Mouse (Mus musculus) layer of hippocampus, adult 9-10 months (tissue): ENCODE measurements at regions not wholly inside any gene's neighbourhood (a gene's known extent, or its start where the extent isn't known, plus 50 kb on each side); places are given as distances from the start of the nearest gene placed in this dataset.

Experiments used
- DNase-seq: peaks from one replicate; pipeline ENCODE4 v3.0.0; 2022; ENCODE audit warnings: low spot score

DNA sequence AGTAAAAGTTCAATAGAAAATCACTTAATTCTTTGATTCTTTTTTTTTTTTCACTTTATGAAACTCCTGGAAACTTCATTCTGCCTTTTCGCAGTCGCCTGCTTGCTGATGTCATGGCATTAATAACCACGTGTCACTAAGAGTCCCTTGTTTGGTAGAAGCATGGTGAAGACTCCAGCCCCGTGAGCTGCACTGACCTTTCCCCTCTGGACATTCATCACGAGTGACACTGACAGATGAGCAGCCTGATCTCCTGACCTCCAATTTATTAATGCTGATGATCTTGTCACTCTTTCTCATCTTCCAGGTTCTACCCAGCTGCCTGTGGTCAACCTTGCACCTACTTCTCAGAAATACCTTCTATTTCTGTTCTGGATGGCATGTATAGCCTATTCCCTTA, 867.1 kb upstream of the Slit2 start:
- no peak for DNase-seq

DNA sequence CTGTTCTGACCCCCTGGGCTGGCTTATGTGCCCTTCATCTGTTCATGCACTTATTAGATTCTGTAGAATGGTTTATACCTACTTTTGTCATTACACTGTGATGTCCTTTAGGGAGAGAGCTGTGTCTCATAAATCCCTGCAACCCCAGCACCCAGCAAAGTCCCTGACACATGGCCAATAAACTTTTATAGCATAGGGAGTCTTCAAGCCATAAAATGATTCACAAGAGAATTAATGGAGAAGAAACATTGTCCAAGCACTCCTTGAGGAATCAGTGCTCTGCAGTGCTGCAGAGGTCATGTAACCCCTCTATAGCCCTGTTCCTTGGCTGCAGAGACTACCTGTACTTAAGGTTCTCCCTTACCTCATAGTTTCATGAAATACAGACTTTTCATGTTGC, 887.2 kb upstream of the Slit2 start:
- no peak for DNase-seq

DNA sequence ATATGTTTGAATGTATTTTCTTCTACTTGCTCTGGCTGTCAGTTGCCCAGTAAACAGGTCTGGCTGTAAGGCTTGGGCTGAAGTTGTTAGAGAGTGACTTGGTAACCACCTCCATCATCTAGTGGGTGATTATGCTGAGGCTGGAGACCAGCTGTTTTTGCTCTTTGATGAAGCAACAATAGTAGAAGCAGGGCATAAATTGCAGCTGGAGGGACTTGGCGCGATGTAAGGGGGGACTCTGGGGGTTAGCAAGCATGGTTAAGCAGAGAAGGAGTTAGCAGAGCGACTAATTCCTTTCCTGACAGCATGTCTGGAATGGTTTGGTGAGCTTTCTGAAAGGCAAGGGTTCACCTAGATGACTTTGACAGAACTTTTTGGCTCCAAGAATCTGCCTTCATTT, 930.0 kb upstream of the Slit2 start:
- DNase-seq, result no peak

DNA sequence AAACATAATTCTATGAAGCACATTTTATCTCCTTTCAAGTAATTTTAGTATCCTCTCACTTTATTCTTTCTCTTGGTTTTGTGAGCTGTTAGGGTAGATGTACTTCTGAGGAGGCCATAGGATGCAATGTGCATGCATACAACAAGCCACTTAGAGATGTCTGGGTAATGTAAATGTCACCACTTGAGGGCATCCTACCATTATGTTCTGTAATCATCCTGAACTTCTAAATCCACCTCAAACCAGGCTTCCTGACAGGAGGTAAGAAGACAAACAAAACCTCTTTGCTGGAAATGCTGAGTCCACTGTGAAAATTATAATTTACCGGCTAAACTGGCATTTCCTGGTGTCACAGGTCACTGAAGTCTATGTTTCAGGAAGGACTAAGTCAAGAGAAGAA, 946.2 kb upstream of the Slit2 start:
- no peak for DNase-seq

DNA sequence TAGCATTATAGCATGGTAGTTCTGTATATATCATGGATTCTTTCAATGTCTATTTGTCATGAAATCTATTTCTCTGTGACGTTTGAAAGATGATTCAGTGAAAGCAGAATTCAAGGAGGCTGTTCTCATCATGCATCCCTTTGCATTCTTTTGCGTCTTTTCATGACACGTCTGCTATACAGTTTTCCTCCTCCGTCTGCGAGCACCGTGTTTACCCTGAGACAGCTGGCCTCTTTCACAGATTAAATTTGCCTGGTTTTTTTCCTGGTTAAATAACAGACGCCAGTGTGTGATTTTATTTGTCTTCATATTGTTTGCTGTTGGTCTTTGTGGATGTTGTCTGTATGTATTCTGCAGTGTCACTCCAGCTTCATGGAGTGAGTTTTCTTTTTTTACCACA, 948.9 kb upstream of the Slit2 start:
- no peak for DNase-seq

DNA sequence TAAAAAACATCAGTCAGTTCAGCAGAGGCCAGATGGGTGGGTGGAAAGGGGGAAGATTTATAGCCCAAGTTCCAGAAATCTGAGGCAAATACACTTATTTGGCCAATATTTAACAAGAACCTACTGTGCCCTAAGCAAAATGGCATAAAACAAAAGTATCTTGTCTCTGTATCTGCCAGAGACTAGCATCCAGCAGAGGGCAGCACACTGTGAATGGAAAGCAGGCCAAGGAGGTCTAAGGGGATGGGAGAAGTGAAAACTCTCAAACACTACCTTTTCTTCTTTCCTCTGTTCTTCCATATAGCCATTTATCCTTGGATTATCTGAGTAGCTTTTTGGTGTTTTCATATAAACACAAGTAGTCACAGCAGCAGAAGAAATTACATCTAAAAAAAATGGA, 968.6 kb upstream of the Slit2 start:
- peak; percentile 24 for DNase-seq

DNA sequence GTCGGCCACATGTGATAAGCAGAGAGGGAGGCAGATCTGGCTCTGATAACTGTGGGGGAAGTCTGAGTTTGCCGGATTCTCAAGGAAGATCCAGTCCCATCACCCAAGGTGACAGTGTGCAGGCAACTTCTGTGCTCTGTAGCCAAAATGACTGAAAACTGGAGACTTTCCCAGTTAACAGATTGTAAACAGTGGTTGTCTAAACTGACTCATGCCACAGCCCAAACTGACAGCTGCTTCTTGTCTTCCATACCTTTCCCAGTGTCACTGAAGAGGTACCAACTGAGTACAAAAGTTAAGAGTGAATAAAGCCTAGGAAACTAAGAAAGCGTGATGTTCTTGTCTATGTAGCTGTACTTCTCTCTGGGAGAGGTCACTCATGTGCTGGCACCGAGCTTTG, 990.4 kb upstream of the Slit2 start:
- DNase-seq, result no peak

DNA sequence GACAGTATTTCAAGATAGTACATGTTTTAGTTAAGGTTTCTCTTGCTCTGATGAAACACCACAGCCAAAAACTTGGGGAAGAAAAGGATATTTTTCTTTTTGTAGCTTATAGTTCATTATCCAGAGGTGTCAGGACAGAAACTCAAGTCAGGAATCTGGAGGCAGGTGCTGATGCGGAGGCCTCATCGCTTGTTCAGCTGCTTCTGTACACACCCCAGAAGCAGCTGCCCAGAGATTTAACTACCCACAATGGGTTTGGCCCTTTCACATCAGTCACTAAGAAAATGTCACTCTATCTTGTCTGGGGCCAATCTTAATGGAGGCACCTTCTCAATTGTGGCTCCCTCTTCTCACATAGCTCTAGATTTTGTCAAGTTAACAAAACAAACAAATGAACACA, 996.4 kb upstream of the Slit2 start:
- no peak for DNase-seq

DNA sequence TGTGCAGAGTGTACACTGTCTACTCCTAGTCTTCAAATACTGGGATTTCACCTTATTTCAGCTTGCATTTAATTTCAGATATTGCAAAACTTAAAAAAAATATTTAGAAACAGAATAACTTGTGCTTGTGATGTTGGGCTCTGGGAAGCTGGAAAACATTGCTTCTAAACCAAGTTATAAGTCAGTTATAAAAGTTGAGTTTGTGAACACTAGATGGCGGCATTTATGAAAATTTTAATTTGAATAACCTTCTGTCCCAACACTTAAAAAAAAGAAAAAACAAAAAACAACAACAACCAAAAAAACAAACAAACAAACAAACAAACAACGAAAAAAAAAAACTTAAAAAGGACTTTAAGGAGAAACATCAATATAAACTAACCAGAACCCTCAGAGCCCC, 1002.6 kb upstream of the Slit2 start:
- no peak for DNase-seq

DNA sequence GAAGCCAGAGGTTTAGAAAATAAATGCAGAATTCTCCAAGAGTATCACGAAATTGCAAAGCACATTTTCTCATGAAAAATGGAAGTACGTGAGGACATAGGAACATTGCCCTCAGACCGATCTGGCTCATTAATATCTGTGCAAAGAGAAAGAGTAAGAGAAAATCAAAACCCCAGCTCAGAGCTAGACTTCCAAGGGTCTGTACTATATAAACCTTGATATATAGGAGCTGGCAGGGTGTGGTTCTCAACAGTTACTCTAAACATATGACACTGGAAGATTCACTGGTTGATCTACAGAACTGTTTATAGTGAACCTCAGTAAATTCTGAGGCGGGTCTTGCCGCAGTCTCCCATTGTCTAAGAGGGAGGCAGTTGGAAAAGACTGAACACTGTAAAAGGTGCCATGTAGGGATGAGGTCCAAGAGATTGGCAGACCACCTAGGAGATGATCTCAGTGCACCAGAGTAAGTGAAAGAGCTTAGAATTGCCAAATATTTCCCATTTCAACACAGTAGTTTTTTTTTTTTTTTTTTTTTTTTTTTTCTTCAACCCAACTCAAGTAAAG, 1014.0 kb upstream of the Slit2 start:
- no peak for DNase-seq

DNA sequence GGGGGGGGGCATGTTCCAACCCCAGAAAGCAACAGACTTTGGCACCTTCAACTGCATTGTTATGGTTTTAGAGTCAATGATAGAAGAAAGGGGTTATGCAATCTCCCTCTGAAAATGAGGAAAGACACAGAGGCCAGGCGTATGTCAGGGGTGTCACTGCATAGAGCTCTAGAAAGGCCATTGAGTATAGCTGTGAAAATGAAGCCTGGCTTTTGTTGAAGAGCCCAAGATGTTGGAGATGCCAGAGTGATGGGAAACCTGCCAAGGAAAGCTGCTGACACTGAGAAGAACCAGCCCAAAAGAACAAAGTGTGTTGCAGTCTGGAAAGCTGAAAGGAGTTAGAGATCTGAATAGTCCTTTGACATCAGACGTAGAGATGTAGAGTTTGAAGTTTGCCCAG, 1022.2 kb upstream of the Slit2 start:
- no peak for DNase-seq

DNA sequence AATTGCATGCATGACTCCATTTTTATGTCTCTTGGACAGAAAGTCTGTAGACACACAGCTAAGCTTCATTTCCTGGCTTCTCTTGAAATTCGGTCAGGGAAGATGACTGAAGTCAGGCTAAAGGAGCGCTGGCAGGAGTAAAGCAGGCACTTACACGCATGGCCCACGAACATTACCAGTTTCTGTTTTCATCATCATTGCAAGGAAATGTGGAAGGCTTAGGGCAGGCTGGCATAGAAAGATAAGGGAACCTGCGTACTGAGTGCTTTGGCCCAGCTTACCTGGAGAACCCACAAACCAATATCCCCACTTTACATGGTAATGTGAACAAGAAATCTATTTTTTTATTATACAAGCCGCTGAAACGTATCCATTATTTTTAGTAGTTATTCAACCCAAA, 1056.6 kb upstream of the Slit2 start:
- no peak for DNase-seq

DNA sequence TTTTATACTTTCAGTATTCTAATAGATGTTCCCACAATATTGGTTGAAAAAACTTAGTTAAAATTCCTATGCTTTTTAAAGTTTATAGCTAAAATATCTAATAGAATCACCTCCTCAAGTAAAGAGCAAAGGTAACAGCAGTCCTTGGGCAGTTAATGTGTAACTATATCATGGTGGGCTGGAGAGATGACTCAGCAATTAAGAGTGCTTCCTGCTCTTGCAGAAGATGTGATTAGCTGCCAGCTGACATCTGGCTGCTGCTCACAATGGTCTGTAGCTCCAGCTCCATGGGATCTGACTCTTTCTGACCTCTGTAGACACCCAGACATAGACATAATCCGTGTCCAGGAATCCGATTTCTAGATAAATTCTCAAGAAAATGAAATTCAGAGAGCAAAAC, 1044.5 kb upstream of the Lcorl start:
- DNase-seq, result no peak

DNA sequence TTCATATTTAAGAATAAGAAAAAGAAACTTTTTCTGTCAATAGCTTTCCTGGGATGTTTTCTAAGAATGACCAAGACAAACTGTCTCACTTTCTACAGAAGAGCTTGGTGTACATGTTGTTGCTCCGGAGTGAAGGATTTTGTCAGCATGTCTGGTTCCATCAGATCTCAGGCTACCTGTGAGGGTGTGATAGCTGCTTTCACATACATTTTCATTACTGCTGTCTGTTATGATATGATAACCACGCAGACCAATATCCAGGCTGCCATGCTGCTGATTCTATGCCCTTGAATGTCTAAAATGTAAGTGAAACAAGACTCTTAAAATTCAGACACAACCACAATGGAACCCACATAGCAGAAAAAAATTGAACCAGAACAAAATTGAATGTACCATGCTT, 1036.6 kb upstream of the Lcorl start:
- no peak for DNase-seq

DNA sequence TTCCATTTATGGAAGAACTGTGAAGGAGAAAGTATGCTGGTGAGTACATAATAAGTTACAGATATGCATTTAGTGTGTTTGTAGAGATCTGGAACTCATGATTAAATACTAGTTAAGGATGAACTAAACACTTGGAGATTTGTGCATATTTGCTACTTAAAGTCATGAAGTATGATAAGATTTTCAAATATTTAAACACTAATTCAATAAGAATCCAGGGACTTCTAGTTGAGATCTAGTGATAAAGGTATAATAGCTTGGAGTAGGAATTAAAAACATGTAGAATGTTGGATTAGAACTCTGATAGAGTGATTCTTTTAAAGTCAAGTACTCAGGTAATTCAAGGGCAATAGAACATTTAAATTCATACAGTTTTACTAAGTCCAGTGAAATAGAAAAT, 1026.5 kb upstream of the Lcorl start:
- no peak for DNase-seq

DNA sequence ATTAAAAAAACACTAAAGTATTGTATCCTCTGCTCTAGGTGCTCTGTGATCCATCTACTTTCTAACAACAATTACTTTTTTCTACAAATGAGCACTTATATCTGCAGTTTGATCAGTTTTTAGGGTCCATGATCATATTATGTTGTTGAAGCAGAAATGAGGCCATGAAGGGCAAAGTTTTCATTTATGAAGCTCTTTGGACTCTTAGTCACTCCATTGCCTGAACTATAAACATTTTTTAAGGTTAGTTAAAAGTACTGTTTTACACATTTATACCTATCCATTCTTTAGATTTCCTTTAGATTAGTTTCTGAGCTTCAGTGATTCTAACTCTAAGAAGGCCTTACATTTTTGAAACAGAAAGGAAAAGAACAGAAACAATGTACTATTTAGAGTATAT, 999.4 kb upstream of the Lcorl start:
- no peak for DNase-seq

DNA sequence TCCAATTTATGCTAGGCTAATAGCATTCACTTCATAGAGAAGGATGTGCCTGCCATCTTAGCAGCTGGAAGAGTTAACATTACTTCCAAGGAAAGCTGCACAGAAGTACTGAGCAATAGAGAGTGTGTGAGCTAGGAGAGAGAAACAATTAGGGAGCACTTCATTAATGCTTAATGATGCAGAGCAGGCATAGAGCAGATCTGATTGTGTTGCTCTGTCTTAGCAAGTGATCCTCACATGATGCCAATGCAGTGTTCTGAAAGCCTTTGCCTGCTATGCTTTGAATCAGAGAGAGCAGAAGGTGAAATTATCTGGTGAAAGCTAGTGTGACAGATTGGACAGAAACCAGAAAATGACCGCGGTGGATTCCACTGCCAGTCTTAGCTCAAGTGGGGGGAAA, 987.8 kb upstream of the Lcorl start:
- DNase-seq, result no peak

DNA sequence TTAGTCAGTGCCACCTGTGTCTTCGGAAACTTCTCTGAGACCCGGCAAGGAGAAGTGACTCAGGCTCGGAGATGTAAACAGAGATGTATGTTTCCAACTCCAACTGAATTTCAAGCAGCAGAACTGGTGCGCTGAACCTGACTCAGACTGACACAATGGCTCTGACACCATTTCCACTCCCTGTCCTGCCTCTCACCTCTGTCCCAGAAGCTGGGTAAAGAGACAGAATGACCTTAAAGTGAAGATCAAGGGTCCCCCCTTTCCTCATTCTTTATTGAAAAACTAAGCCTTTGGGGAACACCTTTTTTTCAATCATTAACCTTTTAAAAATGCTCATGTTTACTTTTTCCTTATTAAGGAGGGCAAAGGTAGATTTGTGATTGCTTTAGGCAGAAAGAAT, 979.4 kb upstream of the Lcorl start:
- DNase-seq, result no peak

DNA sequence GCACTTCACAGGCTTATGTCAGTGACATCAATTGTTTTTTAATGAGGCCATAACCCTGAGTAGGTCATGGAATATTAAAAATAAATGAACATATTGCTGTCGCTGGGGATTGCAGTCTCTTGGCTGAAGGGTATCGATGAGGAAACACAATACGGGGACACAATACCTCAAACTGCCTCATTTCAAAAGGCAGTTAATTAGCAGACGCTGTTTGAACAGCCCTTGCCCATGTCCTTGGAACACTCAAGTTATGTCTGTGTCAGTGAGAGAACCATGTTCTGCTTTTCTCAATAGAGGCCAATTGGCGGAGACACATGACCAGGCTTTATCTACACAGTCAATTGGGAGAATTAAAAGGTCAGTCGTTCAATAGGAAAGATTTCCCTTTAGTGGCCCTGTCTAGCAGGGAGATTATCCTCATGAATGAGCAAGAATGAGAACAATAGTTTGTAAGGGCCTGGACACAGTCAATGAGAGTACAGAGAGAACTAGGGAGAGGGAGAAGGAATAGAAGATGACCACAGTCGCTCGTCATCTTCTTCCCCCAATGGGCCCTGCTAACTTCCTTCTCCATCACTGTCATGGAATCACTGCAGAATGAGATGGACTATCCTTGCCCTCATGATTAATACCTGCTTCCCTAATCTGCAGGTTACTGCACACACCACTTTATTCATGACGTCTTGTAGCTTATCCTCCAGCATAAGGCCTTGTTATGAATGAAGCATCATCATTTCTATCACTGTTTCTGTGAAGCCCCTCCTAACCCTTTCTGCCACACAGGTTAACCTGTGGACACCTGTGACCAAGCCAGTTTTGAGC, 973.6 kb upstream of the Lcorl start:
- no peak for DNase-seq

DNA sequence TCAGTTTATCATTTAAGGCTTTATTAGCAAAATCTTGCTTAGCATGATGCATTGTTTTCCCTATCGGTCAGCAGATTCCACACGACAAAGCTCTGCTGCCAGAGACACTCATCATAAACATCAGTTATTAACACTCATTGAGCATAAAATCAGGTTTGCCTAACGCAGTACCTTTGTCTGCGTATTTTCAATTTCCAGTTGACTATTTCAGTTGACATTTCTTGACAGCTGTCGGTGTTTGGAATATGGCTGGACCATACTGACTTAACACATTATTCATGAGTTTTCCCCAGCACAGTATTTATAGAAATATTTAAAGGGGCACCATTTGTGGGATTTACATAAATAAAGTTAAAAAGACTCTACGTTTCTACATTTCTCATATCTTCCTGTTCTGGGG, 972.7 kb upstream of the Lcorl start:
- no peak for DNase-seq

DNA sequence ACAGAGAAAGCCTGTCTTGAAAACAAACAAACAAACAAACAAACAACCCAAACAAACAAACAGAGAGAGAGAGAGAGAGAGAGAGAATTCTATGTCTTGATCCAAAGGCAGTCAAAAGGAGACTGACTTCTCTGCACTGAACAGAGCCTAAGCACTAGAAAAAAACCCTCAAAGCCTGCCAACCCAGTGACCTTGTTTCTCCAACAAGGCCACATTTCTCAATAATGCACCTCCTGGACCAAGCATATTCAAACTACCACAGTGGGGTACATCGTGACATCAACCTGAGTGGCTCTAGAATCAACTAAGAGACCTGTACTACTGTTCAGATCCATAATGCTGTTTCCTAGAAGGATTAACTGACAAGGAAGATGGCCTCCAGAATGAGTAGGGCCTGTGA, 969.0 kb upstream of the Lcorl start:
- DNase-seq, result no peak

DNA sequence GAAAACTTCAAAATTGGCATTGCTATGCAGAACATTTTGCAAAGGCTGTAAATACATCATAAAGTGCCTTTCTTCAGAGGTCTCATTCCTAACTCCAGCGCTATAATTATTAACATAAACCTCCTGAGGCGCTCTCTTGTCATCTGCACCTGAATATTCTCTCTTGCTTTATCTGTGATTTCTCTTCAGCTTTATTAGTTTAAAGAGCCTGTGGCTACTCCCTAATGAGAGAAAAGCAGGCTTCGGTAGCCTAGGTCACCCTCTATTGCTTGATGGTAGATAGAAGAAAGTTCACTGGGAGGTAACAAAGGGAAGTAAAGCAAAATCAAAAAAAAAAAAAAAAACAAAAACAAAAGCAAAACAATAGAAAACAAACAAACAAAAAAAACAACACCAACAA, 967.5 kb upstream of the Lcorl start:
- DNase-seq, result no peak

DNA sequence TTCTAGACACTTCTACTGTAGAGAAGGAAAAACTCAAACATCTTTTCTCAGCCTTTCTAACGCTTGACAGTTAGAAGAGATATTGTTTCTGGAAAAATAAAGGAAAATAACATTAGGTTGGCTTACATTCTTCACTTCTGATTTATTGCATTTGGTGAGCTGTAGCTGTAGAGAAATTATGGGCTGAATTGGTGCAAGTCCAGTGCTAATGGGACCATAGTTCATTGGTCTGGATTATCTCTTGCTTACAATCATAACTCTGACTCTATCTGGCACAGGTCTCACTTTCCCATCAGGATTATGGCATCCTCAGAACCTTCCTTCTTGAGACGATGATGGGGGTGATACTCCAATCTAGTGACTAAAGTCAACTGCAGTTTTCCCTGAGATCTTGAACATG, 937.7 kb upstream of the Lcorl start:
- no peak for DNase-seq

DNA sequence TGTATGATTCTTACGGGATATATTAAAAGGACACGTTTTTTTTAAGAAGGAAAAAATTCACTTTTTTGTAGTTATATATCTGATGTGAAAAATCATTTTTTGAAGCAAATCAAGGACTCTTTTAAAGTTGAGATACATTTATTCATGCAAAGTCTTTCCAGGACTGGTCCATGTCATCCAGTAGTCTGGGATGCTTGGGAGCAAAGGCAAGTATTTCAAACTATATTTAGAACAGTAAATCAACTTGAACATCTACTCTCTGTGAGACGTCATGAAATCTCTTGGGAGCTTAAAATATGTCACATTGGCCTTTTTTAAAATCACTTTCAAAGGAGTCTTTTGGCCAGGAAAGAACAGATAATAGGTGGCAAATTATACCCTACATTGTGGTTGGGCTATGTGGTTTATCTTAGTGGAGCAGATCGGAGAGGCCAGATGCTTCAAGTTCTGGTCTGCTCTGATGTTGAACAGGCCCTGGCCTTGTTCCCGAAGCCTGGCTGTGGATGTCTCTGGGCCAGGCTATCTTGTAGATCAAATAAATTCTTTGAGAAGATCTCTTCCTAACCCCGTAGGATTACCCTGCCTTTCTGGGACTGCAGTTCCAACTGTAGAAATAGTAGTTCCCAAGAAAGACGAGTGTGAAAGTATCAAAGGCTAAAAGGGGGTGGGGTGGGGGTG, 936.8 kb upstream of the Lcorl start:
- no peak for DNase-seq
